Mouse (Mus musculus): ENCODE results near the gene Arid4b. TPM values are rescaled to one million over a fixed set of nuclear protein-coding genes. Genes with fewer than 3 reads are reported as not detected.

Gene Arid4b
- polyA plus RNA-seq, 1 experiment from 2014 or later: 100 TPM

DNA sequence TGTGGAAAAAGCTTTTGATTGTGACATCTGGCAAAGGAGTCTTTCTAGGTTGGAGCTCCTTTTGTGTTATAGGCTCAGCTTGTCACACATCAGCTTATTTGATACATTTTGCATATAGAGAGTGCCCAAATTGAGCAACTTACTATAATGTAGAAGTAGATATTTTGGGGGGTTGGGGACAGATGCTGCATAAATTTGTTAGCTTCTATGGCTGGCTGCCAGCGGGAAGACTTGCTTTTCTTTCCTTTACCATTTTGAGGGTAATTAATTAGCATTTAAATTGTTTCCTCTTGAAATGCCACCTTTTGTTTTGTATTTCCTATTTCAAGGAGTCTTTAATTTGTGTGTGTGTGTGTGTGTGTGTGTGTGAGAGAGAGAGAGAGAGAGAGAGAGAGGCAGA lies 68.6 kb downstream of the Arid4b start:
- WGBS: 38% methylated on average over 1 of the region's 1 CpGs
- peaks cover 8% of the 10 kb centered on the region; the same call in 1 of the 2 replicates for H3K36me3 ChIP-seq (ENCODE audit: control insufficient read depth, insufficient read depth)
- ATAC-seq: peak; percentile 45; the same call in 1 of the 2 replicates

DNA sequence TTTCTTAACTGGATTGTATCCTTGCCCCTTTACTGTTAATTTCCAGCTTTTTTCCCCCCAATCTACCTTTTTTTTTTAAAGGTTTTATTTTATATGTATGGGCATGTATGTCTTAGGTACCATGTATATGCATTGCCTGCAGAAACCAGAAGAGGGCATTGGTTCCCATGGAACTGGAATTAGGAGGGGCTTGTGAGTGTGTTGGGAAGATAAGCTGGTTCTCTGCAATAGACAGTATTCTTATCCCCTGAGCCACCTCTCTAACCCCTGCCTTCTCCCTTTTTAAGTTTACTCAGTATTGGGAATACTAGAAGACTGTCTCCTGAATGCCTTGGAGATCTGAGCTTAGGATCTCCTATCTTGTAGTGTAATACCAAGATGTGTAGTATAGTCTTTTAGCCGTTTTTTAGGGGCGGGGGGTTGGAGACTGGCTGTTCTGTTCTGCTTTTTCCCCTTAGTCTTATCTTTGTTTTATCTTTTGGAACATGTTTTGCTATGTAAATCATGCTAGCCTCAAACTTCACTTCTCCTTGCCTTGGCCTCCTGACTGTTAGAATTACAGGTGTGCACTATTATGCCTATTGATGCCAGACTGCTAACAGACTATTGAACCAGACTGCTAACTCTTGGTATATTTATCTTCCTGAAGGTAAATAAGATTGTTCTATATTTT lies 79.4 kb downstream of the Arid4b start:
- H3K4me3 ChIP-seq (replicated peaks; ENCODE audit: low read length): no peak overlapping the region
- peaks cover 2% of the 10 kb centered on the region; the same call in 1 of the 2 replicates for H3K36me3 ChIP-seq (ENCODE audit: control insufficient read depth, insufficient read depth)
- no peak overlapping the region for H3K9ac ChIP-seq (replicated peaks; ENCODE audit: low read depth, low read length)
- H3K4me1 ChIP-seq (replicated peaks; ENCODE audit: control insufficient read depth, insufficient read depth, low read length): no peaks in the 10 kb centered on the region
- H3K27ac ChIP-seq (ENCODE audit: low read length): no peak overlapping the region
- no peak overlapping the region for H3K4me2 ChIP-seq (ENCODE audit: low read length)
- no peaks in the 10 kb centered on the region for H3K9me3 ChIP-seq (ENCODE audit: control insufficient read depth, low read length)
- 98% methylated on average over 2 of the region's 2 CpGs for WGBS
- H3K27me3 ChIP-seq (replicated peaks; ENCODE audit: control insufficient read depth, insufficient read depth, low read length): no peaks in the 10 kb centered on the region
- no peak for ATAC-seq

More for the DNA sequence above, 68.6 kb downstream of the Arid4b start:
- no peak overlapping the region for H3K9ac ChIP-seq (replicated peaks; ENCODE audit: low read depth, low read length)
- no peaks in the 10 kb centered on the region for H3K9me3 ChIP-seq (ENCODE audit: control insufficient read depth, low read length)
- H3K4me1 ChIP-seq (replicated peaks; ENCODE audit: control insufficient read depth, insufficient read depth, low read length): peaks cover 7% of the 10 kb centered on the region; the same call in 1 of the 2 replicates
- H3K27ac ChIP-seq (ENCODE audit: low read length): no peak overlapping the region
- H3K27me3 ChIP-seq (replicated peaks; ENCODE audit: control insufficient read depth, insufficient read depth, low read length): no peaks in the 10 kb centered on the region
- H3K4me2 ChIP-seq (ENCODE audit: low read length): no peak overlapping the region
- no peak overlapping the region for H3K4me3 ChIP-seq (replicated peaks; ENCODE audit: low read length)

DNA sequence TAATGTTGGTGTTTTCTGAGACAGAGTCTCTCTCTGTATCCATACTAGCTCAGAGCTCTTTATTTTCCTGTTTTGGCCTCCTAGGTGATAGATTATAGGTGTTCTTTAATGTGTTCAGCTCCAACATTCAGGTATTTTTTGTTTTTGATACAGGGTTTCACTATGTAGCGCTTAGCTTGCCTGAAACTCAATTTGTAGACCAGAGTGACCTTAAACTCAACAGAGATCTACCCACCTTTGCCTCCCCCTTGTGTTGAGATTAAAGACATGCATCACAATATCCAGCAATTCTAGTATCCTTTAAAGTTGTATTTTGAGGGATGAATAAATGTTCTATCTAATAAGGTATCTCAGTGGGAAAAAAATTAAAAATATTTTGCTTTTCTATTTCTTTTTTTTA lies 115.0 kb downstream of the Arid4b start:
- Histone ChIP-seq H3K4me2 (ENCODE audit: low read length) (no peak overlapping the region), H3K9me3 (ENCODE audit: control insufficient read depth, low read length) (no peaks in the 10 kb centered on the region), H3K9ac (replicated peaks; ENCODE audit: low read depth, low read length) (no peak overlapping the region), H3K4me1 (replicated peaks; ENCODE audit: control insufficient read depth, insufficient read depth, low read length) (no peaks in the 10 kb centered on the region), H3K4me3 (replicated peaks; ENCODE audit: low read length) (no peak overlapping the region), H3K27me3 (replicated peaks; ENCODE audit: control insufficient read depth, insufficient read depth, low read length) (no peaks in the 10 kb centered on the region), H3K27ac (ENCODE audit: low read length) (no peak overlapping the region), H3K36me3 (ENCODE audit: control insufficient read depth, insufficient read depth) (no peaks in the 10 kb centered on the region)
- no peak for ATAC-seq
- 93% methylated on average over 1 of the region's 1 CpGs for WGBS

DNA sequence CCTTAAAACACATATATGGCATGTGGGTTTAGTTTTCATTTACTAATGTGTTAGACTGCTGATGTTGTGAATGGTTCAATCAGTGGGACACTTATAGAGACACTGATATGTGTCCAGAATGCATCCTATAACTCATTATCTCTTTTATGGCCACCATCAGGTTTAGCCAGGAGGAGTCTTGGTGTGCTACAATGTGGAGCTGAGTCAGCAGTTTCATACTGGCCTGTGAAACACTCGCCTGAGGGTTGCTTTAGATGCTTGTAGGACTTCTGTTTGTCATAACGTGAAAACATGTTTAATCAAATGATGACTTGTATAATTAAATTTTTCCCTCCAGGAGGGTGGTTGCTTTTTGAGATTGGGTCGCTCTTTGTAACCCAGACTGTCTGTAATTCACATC lies 116.6 kb downstream of the Arid4b start:
- no peak overlapping the region for H3K4me2 ChIP-seq (ENCODE audit: low read length)
- H3K27ac ChIP-seq (ENCODE audit: low read length): no peak overlapping the region
- no peaks in the 10 kb centered on the region for H3K9me3 ChIP-seq (ENCODE audit: control insufficient read depth, low read length)
- H3K9ac ChIP-seq (replicated peaks; ENCODE audit: low read depth, low read length): no peak overlapping the region
- H3K4me1 ChIP-seq (replicated peaks; ENCODE audit: control insufficient read depth, insufficient read depth, low read length): no peaks in the 10 kb centered on the region
- H3K27me3 ChIP-seq (replicated peaks; ENCODE audit: control insufficient read depth, insufficient read depth, low read length): no peaks in the 10 kb centered on the region
- 86% methylated on average over 3 of the region's 3 CpGs for WGBS
- H3K36me3 ChIP-seq (ENCODE audit: control insufficient read depth, insufficient read depth): 0 out of 2 replicates have a peak, but pooled peaks cover 2% of the 10 kb centered on the region
- H3K4me3 ChIP-seq (replicated peaks; ENCODE audit: low read length): no peak overlapping the region
- no peak for ATAC-seq

DNA sequence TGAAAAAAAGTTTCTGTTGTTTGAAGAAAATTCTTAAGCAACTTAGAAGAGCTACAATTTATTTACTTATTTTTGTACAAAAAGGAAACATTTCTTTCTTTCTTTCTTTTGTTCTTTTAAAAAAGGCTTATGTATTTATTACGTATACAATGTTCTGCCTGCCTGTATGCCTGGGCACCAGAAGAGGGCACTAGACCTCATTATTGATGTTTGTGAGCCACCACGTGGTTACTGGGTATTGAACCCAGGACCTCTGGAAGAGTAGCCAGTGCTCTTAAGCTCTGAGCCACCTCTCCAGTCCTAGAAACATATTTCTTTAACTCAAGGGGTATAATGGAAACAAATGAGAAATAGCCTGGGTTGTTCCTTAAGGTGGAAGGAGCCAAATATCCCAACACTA lies 182.9 kb downstream of the Arid4b start:
- H3K27ac ChIP-seq (ENCODE audit: low read length): no peak overlapping the region
- H3K27me3 ChIP-seq (replicated peaks; ENCODE audit: control insufficient read depth, insufficient read depth, low read length): no peaks in the 10 kb centered on the region
- H3K9ac ChIP-seq (replicated peaks; ENCODE audit: low read depth, low read length): no peak overlapping the region
- ATAC-seq: no peak
- no peaks in the 10 kb centered on the region for H3K36me3 ChIP-seq (ENCODE audit: control insufficient read depth, insufficient read depth)
- no peaks in the 10 kb centered on the region for H3K4me1 ChIP-seq (replicated peaks; ENCODE audit: control insufficient read depth, insufficient read depth, low read length)
- no peak overlapping the region for H3K4me2 ChIP-seq (ENCODE audit: low read length)
- no peak overlapping the region for H3K4me3 ChIP-seq (replicated peaks; ENCODE audit: low read length)
- WGBS: 54% methylated on average over 2 of the region's 2 CpGs
- H3K9me3 ChIP-seq (ENCODE audit: control insufficient read depth, low read length): no peaks in the 10 kb centered on the region

Other genes with a start within 250 kb of the Arid4b start
- 23.4 and 25.8 TPM in 2 replicates for gene B3galnt2, start 108.8 kb upstream of the Arid4b start, polyA plus RNA-seq (2015; fragmentation: Nextera tagmentation; extraction: Ambion mirVana)
- 105 and 113 TPM in 2 replicates for gene Tbce, start 23.6 kb upstream of the Arid4b start, polyA plus RNA-seq (2015; fragmentation: Nextera tagmentation; extraction: Ambion mirVana)
- gene Ggps1, start 256 bp downstream of the Arid4b start, polyA plus RNA-seq (2015; fragmentation: Nextera tagmentation; extraction: Ambion mirVana): 79.6 and 87.4 TPM in 2 replicates